Mouse (Mus musculus): Measurements from ENCODE around the gene Pex11g.

DNA sequence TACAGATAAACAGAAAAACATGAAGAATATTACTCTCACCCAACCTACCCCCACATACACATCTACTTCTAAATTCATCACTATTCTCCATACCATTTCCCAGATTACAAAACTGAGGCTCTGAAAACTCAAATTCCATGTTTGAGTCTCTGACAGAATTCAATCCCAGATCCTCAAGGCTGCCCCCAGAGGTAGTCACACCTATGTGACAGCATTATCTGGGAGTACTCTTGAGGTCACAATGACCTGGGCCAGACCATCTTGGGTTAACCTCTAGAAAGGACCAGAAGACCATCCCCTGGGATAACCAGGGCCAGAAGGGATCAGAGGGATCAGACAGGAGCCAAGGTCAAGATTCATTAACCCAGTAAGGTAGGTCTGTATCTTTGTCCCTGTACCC, 3.1 kb upstream of the Pex11g start, which contains the start of gene Tex45:
- TF ChIP-seq HCFC1 (IDR thresholded peaks at IDR 0.05; ENCODE audit: borderline replicate concordance, insufficient read depth, low read length) (no peak), MAFK (IDR thresholded peaks at IDR 0.05; ENCODE audit: insufficient read depth, low read depth, low read length) (no peak)

Data from ES-E14 (cell line).